Mouse (Mus musculus) kidney, embryonic 16.5 days (tissue): ENCODE data around the gene Nrg4. TPM values are rescaled to one million over a fixed set of nuclear protein-coding genes. Genes with fewer than 3 reads are reported as not detected.

Source experiments
- ATAC-seq: fragments of 200-750 bp; cut with Nextera tagmentation; 2 replicates; pipeline ENCODE4 v1.8.0; 2017; ENCODE audit warnings: moderate TSS enrichment; ENCODE audit not compliant: low FRiP score, low TSS enrichment
- H3K27ac ChIP-seq: fragments of 300-500 bp; sonication (generic); 2 replicates; pipeline ENCODE4 v1.5.1; 2014; ENCODE audit warnings: low read length
- H3K27me3 ChIP-seq: fragments of 300-500 bp; sonication (generic); 2 replicates; pipeline ENCODE4 v1.6.1; 2014; ENCODE audit warnings: low read length, control low read depth, mixed read lengths; ENCODE audit not compliant: insufficient read depth
- H3K36me3 ChIP-seq: fragments of 300-500 bp; sonication (generic); 2 replicates; pipeline ENCODE4 v1.6.1; 2014; ENCODE audit warnings: low read length, control low read depth, mixed read lengths; ENCODE audit not compliant: insufficient read depth
- H3K4me1 ChIP-seq: fragments of 300-500 bp; sonication (generic); 2 replicates; pipeline ENCODE4 v1.6.1; 2014; ENCODE audit warnings: low read length, control low read depth, mixed read lengths; ENCODE audit not compliant: insufficient read depth
- H3K4me2 ChIP-seq: fragments of 300-500 bp; sonication (generic); replicated peaks from 2 replicates; pipeline ENCODE4 v1.6.1; 2014; ENCODE audit warnings: low read depth, low read length
- H3K4me3 ChIP-seq: fragments of 300-500 bp; sonication (generic); 2 replicates; pipeline ENCODE4 v1.5.1; 2014; ENCODE audit warnings: mild to moderate bottlenecking, low read length
- H3K9ac ChIP-seq: fragments of 300-500 bp; sonication (generic); replicated peaks from 2 replicates; pipeline ENCODE4 v1.6.1; 2014; ENCODE audit warnings: low read length
- H3K9me3 ChIP-seq: fragments of 300-500 bp; sonication (generic); 2 replicates; pipeline ENCODE4 v1.6.1; 2016; ENCODE audit warnings: low read length, control low read depth
- WGBS: fragments of 180-500 bp; shearing (Covaris S2); extraction: QIAGEN DNeasy Blood & Tissue Kit; methylation state at CpG from one replicate; pipeline ENCODE4 v1.1.7; 2014; 5-methylcytosine and 5-hydroxymethylcytosine counted together
- polyA plus RNA-seq: library from polyadenylated mRNA; unstranded; fragments of >200 nt; fragmentation: Nextera tagmentation; extraction: Ambion mirVana; gene quantifications from 2 replicates; pipeline ENCODE4 v1.2.1, GENCODE M21; 2015

Gene Nrg4
- polyA plus RNA-seq, 1 experiment from 2014 or later = 0.71 TPM

- H3K27me3 ChIP-seq = peaks cover 10% of the 10 kb centered on the region
- H3K4me2 ChIP-seq = no peak overlapping the region
- no peak for ATAC-seq
- H3K27ac ChIP-seq = no peak overlapping the region
- no peak overlapping the region for H3K9ac ChIP-seq
- H3K9me3 ChIP-seq = no peaks in the 10 kb centered on the region
- H3K4me1 ChIP-seq = no peaks in the 10 kb centered on the region
- H3K36me3 ChIP-seq = no peaks in the 10 kb centered on the region
- no peak overlapping the region for H3K4me3 ChIP-seq
- whole genome bisulfite sequencing = 77% methylated on average over 3 of the region's 3 CpGs
Measured at GRCm38 (mm10) chr9:55348664-55349063, 22.0 kb upstream of the Nrg4 start.

GRCm38 (mm10) chr9:55345332-55345731, 18.7 kb upstream of the Nrg4 start:
- Histone ChIP-seq H3K9ac (no peak overlapping the region), H3K27me3 (peaks cover 11% of the 10 kb centered on the region), H3K4me2 (no peak overlapping the region), H3K4me1 (no peaks in the 10 kb centered on the region), H3K27ac (no peak overlapping the region), H3K36me3 (no peaks in the 10 kb centered on the region), H3K4me3 (no peak overlapping the region), H3K9me3 (no peaks in the 10 kb centered on the region)
- 90% methylated on average over 7 of the region's 7 CpGs for whole genome bisulfite sequencing
- ATAC-seq = no peak

GRCm38 (mm10) chr9:55344165-55344564, 17.5 kb upstream of the Nrg4 start:
- WGBS = 79% methylated on average over 7 of the region's 7 CpGs
- Histone ChIP-seq H3K27me3 (peaks cover 11% of the 10 kb centered on the region), H3K9me3 (no peaks in the 10 kb centered on the region), H3K4me1 (no peaks in the 10 kb centered on the region), H3K9ac (no peak overlapping the region), H3K4me3 (no peak overlapping the region), H3K36me3 (no peaks in the 10 kb centered on the region), H3K4me2 (no peak overlapping the region), H3K27ac (no peak overlapping the region)
- no peak for ATAC-seq

- H3K4me2 ChIP-seq = no peak overlapping the region; the same call in 1 of the 2 replicates
- no peak overlapping the region for H3K9ac ChIP-seq
- no peaks in the 10 kb centered on the region for H3K4me1 ChIP-seq
- 25% methylated on average over 7 of the region's 7 CpGs for WGBS
- H3K9me3 ChIP-seq = no peaks in the 10 kb centered on the region
- ATAC-seq = no peak
- H3K27me3 ChIP-seq = peaks cover 41% of the 10 kb centered on the region
- H3K4me3 ChIP-seq = no peak overlapping the region
- no peak overlapping the region for H3K27ac ChIP-seq
- no peaks in the 10 kb centered on the region for H3K36me3 ChIP-seq
Measured at GRCm38 (mm10) chr9:55332949-55333348, 6.3 kb upstream of the Nrg4 start.

GRCm38 (mm10) chr9:55332476-55332875, 5.8 kb upstream of the Nrg4 start:
- no peaks in the 10 kb centered on the region for H3K9me3 ChIP-seq
- no peak overlapping the region for H3K4me2 ChIP-seq
- H3K9ac ChIP-seq = no peak overlapping the region
- H3K4me1 ChIP-seq = no peaks in the 10 kb centered on the region
- H3K27ac ChIP-seq = no peak overlapping the region
- H3K4me3 ChIP-seq = no peak overlapping the region
- no peak for ATAC-seq
- H3K27me3 ChIP-seq = peaks cover 45% of the 10 kb centered on the region
- WGBS = 26% methylated on average over 5 of the region's 5 CpGs
- H3K36me3 ChIP-seq = no peaks in the 10 kb centered on the region

- H3K9me3 ChIP-seq = no peaks in the 10 kb centered on the region
- no peak overlapping the region for H3K4me3 ChIP-seq
- no peaks in the 10 kb centered on the region for H3K36me3 ChIP-seq
- 80% methylated on average over 6 of the region's 6 CpGs for WGBS
- ATAC-seq = no peak
- H3K4me1 ChIP-seq = peaks cover 3% of the 10 kb centered on the region
- H3K27ac ChIP-seq = no peak overlapping the region
- peaks cover 70% of the 10 kb centered on the region for H3K27me3 ChIP-seq
- no peak overlapping the region for H3K9ac ChIP-seq
- H3K4me2 ChIP-seq = no peak overlapping the region
Measured at GRCm38 (mm10) chr9:55329401-55329800, 2.8 kb upstream of the Nrg4 start.

GRCm38 (mm10) chr9:55328151-55328918, 1.7 kb upstream of the Nrg4 start:
- no peaks in the 10 kb centered on the region for H3K9me3 ChIP-seq
- 23% methylated on average over 14 of the region's 14 CpGs for WGBS
- H3K9ac ChIP-seq = no peak overlapping the region
- no peak overlapping the region for H3K4me2 ChIP-seq
- no peaks in the 10 kb centered on the region for H3K36me3 ChIP-seq
- no peak for ATAC-seq
- no peak overlapping the region for H3K27ac ChIP-seq
- H3K4me3 ChIP-seq = no peak overlapping the region
- H3K4me1 ChIP-seq = peaks cover 3% of the 10 kb centered on the region
- H3K27me3 ChIP-seq = peaks cover 78% of the 10 kb centered on the region

GRCm38 (mm10) chr9:55327234-55327615, 581 bp upstream of the Nrg4 start:
- 1% methylated on average over 13 of the region's 13 CpGs for WGBS
- 0 out of 2 replicates have a peak, but pooled peaks have one; percentile 25 for ATAC-seq
- Histone ChIP-seq H3K4me2 (peak overlapping the region; percentile 94), H3K27me3 (peaks cover 83% of the 10 kb centered on the region), H3K9me3 (no peaks in the 10 kb centered on the region), H3K27ac (no peak overlapping the region), H3K4me1 (peaks cover 3% of the 10 kb centered on the region), H3K36me3 (no peaks in the 10 kb centered on the region), H3K9ac (peak overlapping the region; percentile 80; the same call in 1 of the 2 replicates), H3K4me3 (peak overlapping the region; percentile 76)

- no peak for ATAC-seq
- peak overlapping the region; percentile 80 for H3K9ac ChIP-seq
- H3K36me3 ChIP-seq = no peaks in the 10 kb centered on the region
- peaks cover 77% of the 10 kb centered on the region for H3K27me3 ChIP-seq
- 13% methylated on average over 18 of the region's 18 CpGs for WGBS
- no peaks in the 10 kb centered on the region for H3K9me3 ChIP-seq
- H3K27ac ChIP-seq = no peak overlapping the region
- H3K4me2 ChIP-seq = peak overlapping the region; percentile 94
- H3K4me1 ChIP-seq = peaks cover 3% of the 10 kb centered on the region
- peak overlapping the region; percentile 76 for H3K4me3 ChIP-seq
Measured at GRCm38 (mm10) chr9:55325564-55326514, 805 bp downstream of the Nrg4 start.
